Mouse (Mus musculus) limb, embryonic 14.5 days (tissue): ENCODE data around the gene Srsf10. TPM values are rescaled to one million over a fixed set of nuclear protein-coding genes. Genes with fewer than 3 reads are reported as not detected.
A peak's percentile ranks its signal among the peaks of the same experiment; 100 is the strongest.

Source experiments
- ATAC-seq: fragments of 200-750 bp; cut with Nextera tagmentation; 2 replicates; pipeline ENCODE4 v1.8.0; 2017; ENCODE audit warnings: low read depth, moderate number of reproducible peaks, moderate TSS enrichment; ENCODE audit not compliant: low FRiP score
- DNase-seq: peaks from one replicate; pipeline ENCODE4 v3.0.0-alpha.2; 2015; ENCODE audit warnings: low spot score
- H3K27ac ChIP-seq: fragments of 300-500 bp; sonication (generic); replicated peaks from 2 replicates; pipeline ENCODE4 v1.5.1; 2014; ENCODE audit warnings: low read depth, mild to moderate bottlenecking, low read length, moderate library complexity, mixed read lengths
- H3K27me3 ChIP-seq: fragments of 300-500 bp; sonication (generic); 2 replicates; pipeline ENCODE4 v1.6.1; 2014; ENCODE audit warnings: low read length, mixed read lengths; ENCODE audit not compliant: control insufficient read depth, insufficient read depth
- H3K36me3 ChIP-seq: fragments of 300-500 bp; sonication (generic); 2 replicates; pipeline ENCODE4 v1.6.1; 2014; ENCODE audit warnings: mild to moderate bottlenecking, low read length, moderate library complexity, mixed read lengths; ENCODE audit not compliant: control insufficient read depth, insufficient read depth
- H3K4me1 ChIP-seq: fragments of 300-500 bp; sonication (generic); 2 replicates; pipeline ENCODE4 v1.6.1; 2014; ENCODE audit warnings: antibody characterized with exemption, low read length, mixed read lengths; ENCODE audit not compliant: control insufficient read depth, insufficient read depth
- H3K4me2 ChIP-seq: fragments of 300-500 bp; sonication (generic); replicated peaks from 2 replicates; pipeline ENCODE4 v1.6.1; 2014; ENCODE audit warnings: low read depth, mild to moderate bottlenecking, low read length, moderate library complexity; ENCODE audit not compliant: severe bottlenecking
- H3K4me3 ChIP-seq: fragments of 300-500 bp; sonication (generic); replicated peaks from 2 replicates; pipeline ENCODE4 v1.5.1; 2014; ENCODE audit warnings: low read length
- H3K9ac ChIP-seq: fragments of 300-500 bp; sonication (generic); 2 replicates; pipeline ENCODE4 v1.6.1; 2014; ENCODE audit warnings: mild to moderate bottlenecking, low read depth, low read length, moderate library complexity; ENCODE audit not compliant: severe bottlenecking
- H3K9me3 ChIP-seq: fragments of 300-500 bp; sonication (generic); 2 replicates; pipeline ENCODE4 v1.6.1; 2016; ENCODE audit warnings: low read length; ENCODE audit not compliant: control insufficient read depth
- POLR2A ChIP-seq: fragments of 200-500 bp; IDR thresholded peaks from 2 replicates; pipeline ENCODE4 v1.8.0; 2012; ENCODE audit warnings: inconsistent platforms, mild to moderate bottlenecking, moderate library complexity, borderline replicate concordance; ENCODE audit not compliant: insufficient read depth, insufficient read length; ENCODE audit errors: extremely low read depth
- WGBS: fragments of 180-500 bp; shearing (Covaris S2); extraction: QIAGEN DNeasy Blood & Tissue Kit; methylation state at CpG from one replicate; pipeline ENCODE4 v1.1.7; 2014; 5-methylcytosine and 5-hydroxymethylcytosine counted together
- polyA plus RNA-seq, 2 experiments: library from polyadenylated mRNA; depleted of rRNA in 1 of 2; stranded (reverse) in 1 of 2; unstranded in 1 of 2; fragments of >200 nt; fragmentation: Nextera tagmentation in 1 of 2; extraction: Ambion mirVana in 1 of 2; gene quantifications; 2 replicates each; pipeline versions ENCODE4 v1.2.1 to v1.2.3; 2012 to 2014

The Srsf10 gene
- polyA plus RNA-seq (2012; rRNA removed) (139 and 145 TPM in 2 replicates), polyA plus RNA-seq (2014; fragmentation: Nextera tagmentation; extraction: Ambion mirVana) (258 and 273 TPM in 2 replicates)

GRCm38 (mm10) chr4:135855536-135856222 is at the start of gene Srsf10:
Gene Srsf10, plus strand, starts transcription at chr4:135855747.
- DNase-seq (peak; percentile 98), ATAC-seq (peak; percentile 94)
- peaks cover 18% of the 10 kb centered on the region for H3K4me1 ChIP-seq
- peak within 1 kb of the TSS; percentile 85 for H3K4me3 ChIP-seq
- H3K9ac ChIP-seq = peak within 1 kb of the TSS; percentile 97
- peak within 1 kb of the TSS; percentile 80 for H3K4me2 ChIP-seq
- 0% methylated on average over 36 of the region's 67 CpGs for WGBS
- H3K27me3 ChIP-seq = no peaks in the 10 kb centered on the region
- H3K27ac ChIP-seq = peak within 1 kb of the TSS; percentile 98
- peaks cover 8% of the 10 kb centered on the region; the same call in 1 of the 2 replicates for H3K36me3 ChIP-seq
- TF ChIP-seq POLR2A = peak; percentile 85; the same call in 1 of the 2 replicates
- no peaks in the 10 kb centered on the region for H3K9me3 ChIP-seq

- Histone ChIP-seq H3K9ac (no peak overlapping the region), H3K4me3 (no peak overlapping the region), H3K27ac (no peak overlapping the region), H3K9me3 (no peaks in the 10 kb centered on the region), H3K4me2 (no peak overlapping the region), H3K27me3 (no peaks in the 10 kb centered on the region), H3K4me1 (no peaks in the 10 kb centered on the region), H3K36me3 (no peaks in the 10 kb centered on the region)
- no peak for TF ChIP-seq POLR2A
- ATAC-seq (no peak), DNase-seq (no peak)
- 72% methylated on average over 7 of the region's 7 CpGs for WGBS
These were observed 40.7 kb upstream of the Srsf10 start for GRCm38 (mm10) chr4:135814896-135815295.

- 0 out of 2 replicates have a peak, but pooled peaks cover 3% of the 10 kb centered on the region for H3K4me1 ChIP-seq
- no peak overlapping the region for H3K4me2 ChIP-seq
- H3K36me3 ChIP-seq = no peaks in the 10 kb centered on the region
- H3K9me3 ChIP-seq = no peaks in the 10 kb centered on the region
- H3K4me3 ChIP-seq = no peak overlapping the region
- ATAC-seq (no peak), DNase-seq (peak; percentile 42)
- no peak for TF ChIP-seq POLR2A
- WGBS = 46% methylated on average over 12 of the region's 12 CpGs
- H3K27ac ChIP-seq = no peak overlapping the region
- no peaks in the 10 kb centered on the region for H3K27me3 ChIP-seq
- H3K9ac ChIP-seq = no peak overlapping the region
These were observed 38.5 kb upstream of the Srsf10 start for GRCm38 (mm10) chr4:135816905-135817622.

DNA sequence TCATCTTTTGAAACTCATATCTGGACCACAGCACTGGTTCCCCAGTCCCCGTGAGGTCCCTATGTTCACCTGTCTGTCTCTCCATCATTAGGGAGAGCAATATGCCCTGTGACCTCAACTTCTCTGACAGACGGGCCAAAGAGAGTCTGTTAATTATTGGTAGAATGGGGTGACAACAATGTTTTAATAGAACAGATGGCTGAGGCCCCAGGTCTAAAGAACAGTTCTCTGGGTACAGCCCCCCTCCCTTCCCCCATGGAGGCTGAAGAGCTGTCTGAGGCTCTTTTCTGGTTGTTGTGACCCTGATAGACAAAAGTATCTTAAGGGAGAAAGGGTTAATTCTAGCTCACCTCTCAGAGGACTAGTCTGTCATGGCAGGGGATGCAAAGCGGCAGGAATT is 37.2 kb upstream of the Srsf10 start:
- no peak overlapping the region for H3K27ac ChIP-seq
- H3K4me1 ChIP-seq = 0 out of 2 replicates have a peak, but pooled peaks cover 3% of the 10 kb centered on the region
- no peak overlapping the region for H3K9ac ChIP-seq
- 64% methylated on average over 3 of the region's 3 CpGs for WGBS
- H3K4me2 ChIP-seq = no peak overlapping the region
- H3K9me3 ChIP-seq = no peaks in the 10 kb centered on the region
- TF ChIP-seq POLR2A = no peak
- no peak for ATAC-seq
- H3K27me3 ChIP-seq = no peaks in the 10 kb centered on the region
- H3K4me3 ChIP-seq = no peak overlapping the region
- DNase-seq = no peak
- no peaks in the 10 kb centered on the region for H3K36me3 ChIP-seq

- no peak overlapping the region for H3K4me2 ChIP-seq
- peak; percentile 35 for DNase-seq
These were observed 35.6 kb upstream of the Srsf10 start for GRCm38 (mm10) chr4:135819826-135820526.

More at GRCm38 (mm10) chr4:135819826-135820526, 35.6 kb upstream of the Srsf10 start:
- peak overlapping the region; percentile 63 for H3K27ac ChIP-seq
- H3K4me1 ChIP-seq = 0 out of 2 replicates have a peak, but pooled peaks cover 3% of the 10 kb centered on the region
- no peak overlapping the region for H3K9ac ChIP-seq
- no peaks in the 10 kb centered on the region for H3K27me3 ChIP-seq
- H3K4me3 ChIP-seq = no peak overlapping the region
- 53% methylated on average over 17 of the region's 17 CpGs for WGBS
- no peaks in the 10 kb centered on the region for H3K9me3 ChIP-seq
- no peak for TF ChIP-seq POLR2A
- H3K36me3 ChIP-seq = no peaks in the 10 kb centered on the region
- peak; percentile 57; the same call in 1 of the 2 replicates for ATAC-seq
